Mouse (Mus musculus) fibroblast of lung, adult 2 months (primary cell): ENCODE results near the gene Usp5.
"Not testable (repeated sequence)": the region's sequence is repeated elsewhere in the genome, so short reads cannot be mapped to it uniquely, and the experiment has no call there.

Source experiments
- DNase-seq: peaks from one replicate; pipeline ENCODE4 v3.0.0-alpha.2; 2011; ENCODE audit warnings: low read depth

The Usp5 gene

DNA sequence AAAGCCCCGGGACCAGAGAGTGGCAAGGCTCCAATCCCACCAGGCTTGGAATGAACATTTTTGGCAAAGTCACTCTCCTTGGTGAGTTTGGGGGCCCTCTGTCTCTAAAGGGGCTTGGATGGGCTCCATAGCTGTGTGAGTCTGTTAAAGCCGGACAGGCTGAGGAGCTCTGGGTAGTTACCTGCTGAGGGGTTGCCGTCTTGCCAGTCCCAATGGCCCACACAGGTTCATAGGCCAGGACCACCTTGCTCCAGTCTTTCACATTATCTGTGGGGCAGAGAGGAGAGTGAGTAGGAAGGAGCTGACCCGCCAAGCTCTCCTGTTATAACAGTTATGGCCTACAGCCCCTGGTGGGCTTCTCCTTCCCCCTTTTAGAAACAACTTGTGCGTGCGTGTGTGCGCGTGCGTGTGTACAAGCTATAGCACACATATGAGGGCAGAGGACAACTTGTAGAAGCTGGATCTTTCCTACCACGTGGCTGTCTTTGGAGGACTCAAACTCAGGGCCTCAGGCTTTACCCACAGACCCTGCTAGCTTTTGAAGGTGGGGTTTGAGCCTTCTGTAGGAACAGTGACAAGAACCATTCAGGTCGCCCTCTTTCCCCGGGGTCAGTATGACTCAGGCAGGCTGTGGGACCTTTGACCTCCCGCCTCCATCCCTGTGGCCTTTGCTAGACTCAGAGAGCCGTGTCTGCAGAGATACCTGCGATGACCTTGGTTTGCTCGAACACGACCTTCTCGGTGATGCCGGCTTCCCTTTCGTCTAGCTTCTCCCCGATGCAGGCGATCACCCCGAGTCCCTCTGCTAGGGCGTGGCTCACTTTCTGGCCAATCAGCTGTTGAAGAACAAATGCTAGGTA lies 17.4 kb downstream of the Usp5 start:
- DNase-seq, result no peak

DNA sequence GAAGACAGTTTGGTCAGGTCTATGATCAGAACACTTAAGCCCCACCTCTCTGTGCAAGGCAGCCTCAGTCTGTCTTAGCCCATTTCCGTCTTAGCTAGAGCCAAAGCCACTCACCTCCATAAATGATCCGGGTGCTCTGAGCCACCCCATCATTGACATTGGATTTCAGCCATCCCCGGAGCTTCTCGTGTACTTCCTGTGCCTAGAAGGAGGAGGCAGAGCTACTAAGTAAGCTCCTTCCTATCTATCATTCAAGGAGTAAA lies 17.9 kb downstream of the Usp5 start:
- no peak for DNase-seq

DNA sequence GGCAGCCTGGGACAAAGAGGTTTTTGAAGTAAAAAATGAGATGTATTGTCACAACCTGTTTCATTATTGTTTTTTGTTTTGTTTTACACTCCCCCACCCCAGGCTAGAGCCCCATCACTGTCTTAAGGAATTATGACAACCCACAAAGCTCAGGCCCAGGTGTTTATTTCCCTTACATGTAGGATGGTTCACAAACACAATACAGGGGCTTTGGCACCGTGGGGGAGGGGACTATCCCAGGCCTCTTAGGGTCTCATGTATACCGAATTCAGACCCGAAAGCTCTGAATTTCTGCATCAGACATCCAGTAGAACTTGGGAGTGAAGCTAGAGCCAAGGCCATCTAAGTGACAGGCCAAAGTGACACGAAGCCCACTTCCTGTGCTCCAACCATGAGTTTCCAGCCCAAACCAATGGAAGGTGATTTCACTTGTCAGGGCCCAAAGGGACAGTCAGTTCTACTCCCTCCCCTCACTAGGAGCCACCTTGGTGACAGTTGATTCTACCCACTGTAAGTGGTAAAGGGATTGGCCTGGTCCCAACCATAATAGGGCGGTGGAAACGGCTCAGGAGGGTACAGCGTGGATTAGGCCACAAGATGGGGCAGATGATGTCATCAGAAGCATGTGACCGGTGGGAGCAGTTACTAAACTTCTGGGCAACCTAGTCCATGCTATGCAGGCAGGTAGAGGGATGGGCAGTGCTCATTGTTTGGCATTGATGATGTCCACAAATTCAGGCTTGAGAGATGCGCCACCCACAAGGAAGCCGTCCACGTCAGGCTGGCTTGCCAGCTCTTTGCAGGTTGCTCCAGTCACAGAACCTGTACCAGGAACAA lies 18.5 kb downstream of the Usp5 start:
- DNase-seq, result not testable (repeated sequence)

DNA sequence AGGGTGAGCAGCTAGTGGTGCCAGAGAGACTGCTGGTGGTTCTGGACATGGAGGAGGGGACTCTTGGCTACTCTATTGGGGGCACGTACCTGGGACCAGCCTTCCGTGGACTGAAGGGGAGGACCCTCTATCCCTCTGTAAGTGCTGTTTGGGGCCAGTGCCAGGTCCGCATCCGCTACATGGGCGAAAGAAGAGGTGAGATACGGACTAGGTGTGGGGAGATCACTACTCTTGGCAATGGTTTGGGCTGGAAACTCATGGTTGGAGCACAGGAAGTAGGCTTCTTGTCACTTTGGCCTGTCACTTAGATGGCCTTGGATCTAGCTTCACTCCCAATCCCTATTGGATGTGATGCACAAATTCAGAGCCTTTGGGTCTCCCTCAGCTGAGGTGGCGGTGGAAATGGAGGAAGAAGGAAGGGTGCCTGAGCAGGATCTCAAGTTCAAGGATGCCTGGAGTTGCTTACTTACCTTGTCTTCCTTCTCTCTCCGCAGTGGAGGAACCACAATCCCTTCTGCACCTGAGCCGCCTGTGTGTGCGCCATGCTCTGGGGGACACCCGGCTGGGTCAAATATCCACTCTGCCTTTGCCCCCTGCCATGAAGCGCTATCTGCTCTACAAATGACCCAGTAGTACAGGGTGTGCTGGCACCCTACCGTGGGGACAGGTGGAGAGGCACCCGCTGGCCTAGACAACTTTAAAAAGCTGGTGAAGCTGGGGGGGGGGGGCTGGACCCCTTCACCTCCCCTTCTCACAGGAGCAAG lies 19.3 kb downstream of the Usp5 start:
- no peak for DNase-seq

DNA sequence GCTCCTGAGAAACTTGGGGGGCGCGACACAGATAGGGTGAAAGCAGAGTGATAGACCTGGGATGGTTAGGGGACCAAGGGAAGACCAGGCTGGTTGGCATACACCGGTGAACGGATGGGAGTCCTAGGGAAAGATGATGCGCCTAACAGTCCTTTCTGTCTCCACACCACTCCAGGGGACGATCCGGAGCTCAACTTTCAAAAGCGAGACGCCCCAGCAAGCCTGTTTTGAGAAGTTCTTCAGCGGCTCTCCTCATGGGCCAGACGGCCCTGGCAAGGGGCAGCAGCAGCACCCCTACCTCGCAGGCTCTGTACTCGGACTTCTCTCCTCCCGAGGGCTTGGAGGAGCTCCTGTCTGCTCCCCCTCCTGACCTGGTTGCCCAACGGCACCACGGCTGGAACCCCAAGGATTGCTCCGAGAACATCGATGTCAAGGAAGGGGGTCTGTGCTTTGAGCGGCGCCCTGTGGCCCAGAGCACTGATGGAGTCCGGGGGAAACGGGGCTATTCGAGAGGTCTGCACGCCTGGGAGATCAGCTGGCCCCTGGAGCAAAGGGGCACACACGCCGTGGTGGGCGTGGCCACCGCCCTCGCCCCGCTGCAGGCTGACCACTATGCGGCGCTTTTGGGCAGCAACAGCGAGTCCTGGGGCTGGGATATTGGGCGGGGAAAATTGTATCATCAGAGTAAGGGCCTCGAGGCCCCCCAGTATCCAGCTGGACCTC lies 20.1 kb downstream of the Usp5 start:
- DNase-seq, result no peak

DNA sequence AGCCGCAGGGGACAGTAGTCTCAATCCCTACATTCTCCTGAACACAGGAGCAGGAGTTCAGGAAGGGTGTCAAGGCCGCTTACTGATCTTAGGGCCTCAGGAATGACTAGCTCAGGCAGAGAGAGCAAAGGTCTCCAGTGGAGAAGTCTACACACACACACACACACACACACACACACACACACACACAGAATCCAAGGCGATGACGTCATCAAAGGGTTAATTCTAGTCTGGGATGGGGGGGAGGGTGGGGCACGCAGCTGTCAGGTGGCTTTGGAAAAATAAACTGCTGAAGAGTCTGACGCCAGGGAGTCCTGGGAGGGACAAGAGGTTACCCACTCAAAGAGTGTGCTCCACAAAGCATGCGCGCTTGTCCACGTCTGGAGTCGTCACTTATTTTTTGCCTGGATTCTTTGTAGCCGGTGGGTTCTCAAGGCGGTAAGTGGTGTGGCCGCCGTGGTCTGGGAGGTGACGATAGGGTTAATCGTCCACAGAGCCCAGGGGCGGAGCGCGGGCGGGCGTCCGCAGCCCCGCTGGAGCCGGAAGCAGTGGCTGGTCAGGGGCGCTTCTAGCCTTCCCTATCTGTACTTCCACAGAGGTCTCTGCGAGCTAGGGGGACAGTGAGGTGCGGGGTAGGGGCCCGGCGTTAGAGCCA lies 20.8 kb downstream of the Usp5 start, which contains the start of gene Spsb2:
TSS of gene Spsb2 (plus strand) at position 304 of the 655 bp plus-strand sequence.
- no peak for DNase-seq

DNA sequence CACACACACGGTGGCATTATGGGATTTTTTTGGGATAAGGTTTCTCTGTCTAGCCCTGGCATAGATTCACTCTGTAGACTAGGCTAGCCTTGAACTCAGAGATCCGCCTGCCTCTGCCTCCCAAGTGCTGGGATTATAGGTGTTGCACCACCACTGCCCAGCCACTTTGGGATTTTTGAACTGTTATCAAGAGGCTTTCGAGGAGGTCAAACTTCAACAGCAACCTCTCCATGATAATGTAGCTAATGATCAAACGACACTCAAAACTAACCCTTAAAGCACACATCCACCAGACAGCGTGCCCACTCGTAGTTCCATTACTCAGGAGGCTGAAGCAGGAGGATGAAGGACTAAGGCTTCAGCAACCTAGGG lies 21.3 kb downstream of the Usp5 start:
- DNase-seq, result no peak

DNA sequence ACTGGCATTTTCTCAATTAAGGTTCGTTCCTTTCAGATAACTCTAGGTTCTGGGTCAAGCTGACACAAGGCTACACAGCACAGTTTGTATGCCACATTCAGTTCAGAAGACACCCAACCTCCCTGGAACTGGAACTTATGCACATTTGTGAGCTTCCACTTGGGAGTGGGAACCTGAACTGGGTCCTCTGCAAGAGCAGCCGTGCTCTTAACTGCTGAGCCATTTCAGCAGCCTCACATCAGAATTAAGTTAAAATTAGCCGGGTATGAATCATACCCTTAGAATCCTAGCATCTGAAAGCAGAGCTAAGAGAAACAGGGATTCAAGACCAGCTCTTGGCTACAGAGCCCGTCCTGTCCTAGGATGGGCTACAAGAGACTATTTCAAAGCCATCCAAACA lies 21.9 kb downstream of the Usp5 start:
- no peak for DNase-seq

DNA sequence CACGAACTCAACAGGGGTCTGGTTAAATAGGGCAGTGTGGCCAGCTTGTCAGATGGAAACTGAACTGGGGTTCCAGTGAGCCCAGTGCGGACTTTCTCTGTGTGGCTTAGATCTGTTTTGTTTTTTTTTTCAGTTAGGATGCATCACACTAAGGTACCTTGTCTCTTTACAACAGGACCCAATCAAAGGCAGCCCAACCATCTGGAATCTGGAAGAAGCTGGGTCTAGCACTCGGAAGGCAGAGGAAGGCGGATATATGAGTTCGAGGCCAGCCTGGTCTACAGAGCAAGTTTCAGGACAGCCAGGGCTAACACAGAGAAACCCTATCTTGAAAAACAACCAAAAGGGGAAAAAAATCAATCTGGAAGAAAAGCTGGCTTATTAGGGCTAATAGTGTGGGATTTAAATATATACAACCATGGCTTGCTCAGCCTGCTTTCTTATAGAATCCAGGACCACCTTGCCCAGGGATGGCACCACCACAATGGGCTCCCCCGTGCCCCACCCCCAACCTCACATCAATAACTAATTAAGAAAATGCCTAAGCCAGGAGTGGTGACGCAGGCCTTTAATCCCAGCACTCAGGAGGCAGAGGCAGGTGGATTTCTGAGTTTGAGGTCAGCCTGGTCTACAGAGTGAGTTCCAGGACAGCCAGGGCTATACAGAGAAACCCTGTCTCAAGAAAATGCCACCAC lies 22.7 kb downstream of the Usp5 start:
- no peak for DNase-seq

DNA sequence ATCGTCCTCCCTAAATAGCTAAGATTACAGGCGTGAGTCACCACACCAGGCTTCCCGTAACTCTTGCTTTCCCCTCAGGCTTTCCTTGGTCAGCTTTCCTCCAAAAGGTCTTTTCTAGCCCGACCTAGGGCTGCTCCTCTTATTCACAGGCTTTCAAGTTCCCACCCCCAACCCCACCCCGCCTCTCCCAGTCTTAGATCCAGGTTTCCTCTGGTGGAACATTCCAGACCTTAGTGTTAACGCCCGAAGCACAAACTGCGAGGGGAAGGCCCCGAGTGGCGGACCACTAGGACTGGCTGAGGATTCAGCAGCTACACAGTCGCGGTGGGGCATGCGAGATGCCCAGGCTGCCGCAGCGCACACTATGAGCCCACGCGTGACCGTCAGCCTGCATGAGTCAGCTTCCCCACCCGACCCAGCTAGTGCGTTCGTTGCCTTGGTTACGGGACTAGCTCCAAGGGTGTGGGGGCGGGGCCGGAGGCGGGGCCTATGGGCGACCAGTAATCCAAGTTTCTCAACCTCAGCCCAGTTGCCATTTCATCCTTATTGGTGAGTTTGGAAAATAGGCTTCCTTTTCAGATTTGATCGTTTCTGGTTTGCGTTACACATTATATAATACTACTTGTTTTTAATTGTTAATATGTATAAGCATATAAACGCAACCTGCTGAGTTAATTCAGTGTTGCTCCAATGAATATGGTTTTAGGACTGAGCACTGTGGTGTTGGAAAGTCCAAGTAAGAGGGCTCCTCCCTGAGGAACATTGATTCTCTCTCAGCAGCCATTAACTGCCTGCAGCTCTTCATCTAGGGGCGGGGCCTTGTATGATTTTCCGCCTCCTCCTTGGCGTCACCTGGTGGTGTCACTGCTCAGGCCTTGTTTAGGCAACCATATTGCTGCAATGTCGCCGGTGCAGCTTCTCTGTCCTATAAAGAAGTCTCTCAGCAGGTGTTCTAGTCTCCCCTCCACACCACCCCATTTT lies 23.7 kb downstream of the Usp5 start:
- peak; percentile 97 for DNase-seq

DNA sequence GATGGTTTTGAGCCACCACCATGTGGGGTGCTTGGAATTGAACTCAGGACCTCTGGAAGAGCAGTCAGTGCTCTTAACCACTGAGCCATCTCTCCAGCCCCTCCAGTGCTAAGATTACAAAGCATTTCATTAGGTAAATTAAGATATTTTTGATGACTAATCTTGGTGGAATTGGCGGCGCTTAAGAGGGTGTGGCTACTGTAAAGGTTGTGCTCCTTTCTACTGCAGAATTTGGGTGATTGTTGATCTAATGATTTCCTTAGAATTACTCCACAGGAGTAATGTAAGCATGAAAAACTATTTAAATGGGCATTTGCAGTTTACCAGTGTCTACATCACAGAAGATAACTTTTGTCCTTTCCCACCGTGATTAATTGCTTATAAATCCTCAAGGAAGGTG lies 24.9 kb downstream of the Usp5 start:
- DNase-seq, result no peak

DNA sequence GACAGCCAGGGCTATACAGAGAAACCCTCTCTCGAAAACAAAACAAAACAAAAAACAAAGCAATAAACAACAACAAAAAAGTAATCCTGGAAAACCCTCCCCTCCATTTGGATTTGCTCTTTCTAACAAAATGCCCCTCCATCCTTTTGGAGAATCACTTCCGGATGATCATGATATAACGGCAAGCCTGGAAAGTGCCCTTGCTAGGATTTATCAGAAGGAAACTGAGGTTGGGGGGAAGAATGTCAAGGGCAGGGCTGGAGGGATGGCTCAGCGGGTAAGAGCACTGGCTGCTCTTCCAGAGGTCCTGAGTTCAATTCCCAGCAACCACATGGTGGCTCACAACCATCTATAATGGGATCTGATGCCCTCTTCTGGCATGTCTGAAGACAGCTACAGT lies 25.6 kb downstream of the Usp5 start:
- not testable (repeated sequence) for DNase-seq

DNA sequence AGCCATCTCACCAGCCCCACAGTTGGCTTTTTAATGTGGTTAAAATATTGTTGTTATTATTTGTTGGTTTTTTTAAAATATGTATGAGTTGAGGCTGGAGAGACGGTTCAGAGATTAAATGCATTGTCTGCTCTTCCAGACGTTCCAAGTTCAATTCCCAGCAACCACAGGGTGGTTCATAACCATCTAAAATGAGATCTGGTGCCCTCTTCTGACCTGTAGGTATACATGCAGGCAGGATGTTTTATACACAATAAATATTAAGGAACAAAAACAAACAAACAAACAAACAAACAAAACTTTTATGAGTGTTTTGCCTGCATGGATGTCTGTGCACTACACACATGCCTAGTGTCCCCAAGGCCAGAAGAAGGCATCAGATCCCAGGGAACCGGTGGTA lies 26.2 kb downstream of the Usp5 start:
- DNase-seq, result no peak

DNA sequence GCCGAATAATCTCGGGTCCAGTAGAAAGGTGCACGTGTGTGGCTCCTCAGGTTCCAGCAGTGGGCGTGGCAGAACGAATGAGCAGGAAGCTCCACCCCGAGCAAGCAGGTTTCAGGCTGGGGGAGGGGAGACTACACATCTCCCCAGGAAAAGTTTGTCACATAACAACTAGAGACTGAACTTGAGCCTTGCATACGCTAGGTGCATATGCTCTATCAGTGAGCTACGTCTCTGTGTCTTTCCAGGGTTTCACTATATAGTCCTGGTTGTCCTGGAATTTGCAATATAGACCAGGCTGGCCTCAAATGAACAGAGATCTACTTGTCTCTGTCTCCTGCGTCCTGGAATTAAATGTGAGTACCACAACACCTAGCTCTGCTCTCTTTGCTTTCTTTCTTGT lies 26.9 kb downstream of the Usp5 start:
- DNase-seq, result not testable (repeated sequence)

DNA sequence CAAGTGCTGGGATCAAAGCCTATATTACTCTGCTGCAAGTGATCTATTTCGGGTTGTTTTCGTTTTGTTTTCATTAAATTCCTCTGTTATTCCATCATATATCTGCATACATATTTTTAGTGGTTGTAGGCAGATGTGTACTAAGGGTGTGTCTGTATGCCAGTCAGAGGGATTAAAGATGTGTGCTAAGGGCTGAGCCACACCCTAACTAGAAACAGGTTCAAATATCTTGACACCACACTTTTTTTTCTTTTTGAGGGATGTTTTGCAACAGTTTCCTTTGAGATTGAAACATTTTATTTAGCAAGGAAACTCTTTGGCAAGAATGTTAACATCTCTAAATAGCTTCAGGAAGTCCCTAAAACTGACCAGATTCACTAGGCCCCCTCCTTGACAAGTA lies 33.1 kb downstream of the Usp5 start:
- no peak for DNase-seq

DNA sequence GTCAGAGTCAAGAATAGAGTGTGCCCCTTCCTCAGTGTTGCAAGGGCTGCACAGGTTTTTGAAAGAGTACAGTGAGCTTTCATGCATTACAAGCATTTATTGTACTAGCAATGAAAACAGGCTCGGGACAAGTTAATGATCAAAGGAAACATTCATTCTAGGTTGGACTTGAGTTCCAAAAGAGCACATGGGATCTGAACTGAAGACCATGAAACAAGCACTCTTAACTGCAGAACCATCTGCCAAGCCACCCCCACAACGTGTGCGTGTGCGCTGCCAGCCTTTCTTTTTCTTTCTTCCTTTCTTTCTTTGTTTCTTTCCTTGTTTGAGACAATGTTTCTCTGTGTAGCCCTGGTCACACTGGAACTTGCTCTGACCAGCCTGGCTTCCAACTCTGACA lies 33.5 kb downstream of the Usp5 start:
- DNase-seq, result no peak

DNA sequence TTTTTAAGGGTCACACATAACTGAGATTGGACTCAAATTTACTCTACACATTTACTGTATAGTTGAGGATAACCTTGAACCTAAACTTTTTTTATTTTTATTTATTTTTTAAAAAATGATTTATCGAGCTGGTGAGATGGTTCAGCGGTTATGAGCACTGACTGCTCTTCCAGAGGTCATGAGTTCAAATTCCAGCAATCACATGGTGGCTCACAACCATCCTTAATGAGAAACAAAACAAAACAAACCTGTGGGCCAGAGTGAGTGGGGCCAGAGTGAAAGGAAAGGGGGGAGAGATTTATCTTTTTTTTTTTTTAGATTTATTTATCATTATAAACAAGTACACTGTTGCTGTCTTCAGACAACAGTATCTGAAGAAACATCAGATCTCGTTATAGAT lies 37.4 kb downstream of the Usp5 start:
- DNase-seq, result no peak

DNA sequence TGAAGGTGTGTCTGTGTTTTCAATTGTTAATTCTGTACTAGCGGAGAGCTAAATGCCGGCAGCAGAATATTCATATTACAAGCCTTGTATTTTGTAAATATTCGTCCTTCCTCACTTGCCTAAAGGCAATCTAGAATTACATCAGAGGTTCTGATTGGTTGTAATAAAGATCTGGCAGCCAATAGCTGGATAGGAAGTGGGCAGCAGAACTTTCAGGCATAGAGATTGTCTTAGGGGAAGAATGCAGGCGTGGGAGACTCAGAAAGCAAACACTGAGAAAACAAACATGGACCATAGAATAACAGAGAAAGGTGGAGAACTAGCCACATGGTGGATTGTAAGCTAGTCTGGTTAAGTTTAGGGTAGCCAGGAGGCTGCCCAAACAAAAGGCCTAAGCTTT lies 39.2 kb downstream of the Usp5 start:
- no peak for DNase-seq

DNA sequence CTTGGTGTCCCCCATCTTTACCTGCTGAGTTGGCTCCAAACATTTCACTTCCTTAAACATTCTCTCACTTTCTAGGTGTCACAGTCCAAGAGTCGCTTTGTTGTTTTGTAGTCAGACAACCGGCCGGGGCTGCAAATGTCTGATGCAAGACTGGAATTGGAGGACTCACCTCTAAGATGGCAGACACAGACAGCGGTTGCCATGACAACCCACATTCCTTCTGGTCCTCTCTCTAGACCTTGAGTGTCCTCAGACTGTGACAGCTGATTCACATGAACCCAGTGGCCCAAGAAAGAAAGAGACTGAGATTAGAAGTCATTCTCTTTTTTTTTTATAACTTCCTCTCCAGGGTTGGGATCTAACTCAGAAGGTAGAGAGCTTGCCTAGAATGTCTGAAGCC lies 39.8 kb downstream of the Usp5 start:
- DNase-seq, result no peak

DNA sequence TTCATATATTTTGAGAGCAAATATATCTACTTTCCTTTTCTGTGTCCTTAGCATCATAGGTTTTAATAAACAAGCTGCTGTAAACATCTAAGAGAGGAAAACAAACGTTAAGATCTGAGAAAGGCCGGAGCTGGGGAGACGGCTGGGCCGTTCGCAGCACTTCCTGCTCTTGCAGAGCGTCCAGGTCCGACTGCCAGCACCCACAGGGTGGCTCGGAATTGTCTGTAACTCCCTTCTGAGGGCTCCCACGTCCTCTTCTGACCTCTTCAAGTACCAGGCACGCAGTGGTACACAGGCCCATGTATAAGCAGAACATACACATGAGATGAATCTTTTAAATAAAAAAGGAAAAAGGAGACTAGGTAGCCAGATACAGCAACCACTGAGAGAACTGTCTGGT lies 41.6 kb downstream of the Usp5 start:
- no peak for DNase-seq
